In genomic region chr5:125532191-125532544, GRCm38 (mm10) we compare ENCODE assay signal across 8 mouse cellular contexts. TPM values are rescaled to one million over a fixed set of nuclear protein-coding genes. Genes with fewer than 3 reads are reported as not detected.
DNase-seq lines count a peak whose midpoint lies in the region; ATAC-seq and TF ChIP-seq lines count a peak whose summit lies in the region.

No protein-coding gene starts in this region.

- H3K4me3 ChIP-seq in kidney, adult 2 months (ENCODE audit: insufficient read depth, low read depth, low read length), result no peak overlapping the region
- peak overlapping the region; percentile 56 for H3K4me3 ChIP-seq in embryonic facial prominence, embryonic 13.5 days
- peak overlapping the region; percentile 45 for H3K4me3 ChIP-seq in intestine, embryonic 15.5 days (replicated peaks)
- H3K4me3 ChIP-seq in liver, embryonic 14.5 days (ENCODE audit: insufficient read depth in 1 of 2, low read depth in 2 of 2, low read length in 2 of 2), result no peak overlapping the region

- WGBS in kidney, adult 2 months, result 4% methylated on average over 30 of the region's 30 CpGs
- WGBS in embryonic facial prominence, embryonic 13.5 days, result under 1% methylated on average over 18 of the region's 30 CpGs
- under 1% methylated on average over 29 of the region's 30 CpGs for WGBS in intestine, embryonic 15.5 days
- under 1% methylated on average over 30 of the region's 30 CpGs for WGBS in liver, embryonic 14.5 days (ENCODE audit: insufficient replicate concordance)

- no peaks in the 10 kb centered on the region for H3K4me1 ChIP-seq in kidney, adult 2 months (ENCODE audit: control insufficient read depth, insufficient read depth, low read length)
- peaks cover 28% of the 10 kb centered on the region for H3K4me1 ChIP-seq in embryonic facial prominence, embryonic 13.5 days
- H3K4me1 ChIP-seq in intestine, embryonic 15.5 days (replicated peaks), result peaks cover 15% of the 10 kb centered on the region
- H3K4me1 ChIP-seq in liver, embryonic 14.5 days (replicated peaks; ENCODE audit: control insufficient read depth in 2 of 2, insufficient read depth in 2 of 2, low read length in 1 of 2), result no peaks in the 10 kb centered on the region

- no peaks in the 10 kb centered on the region for H3K27me3 ChIP-seq in kidney, adult 2 months (replicated peaks; ENCODE audit: control insufficient read depth, insufficient read depth, low read length)
- H3K27me3 ChIP-seq in embryonic facial prominence, embryonic 13.5 days, result peaks cover 93% of the 10 kb centered on the region
- peaks cover 71% of the 10 kb centered on the region for H3K27me3 ChIP-seq in intestine, embryonic 15.5 days (replicated peaks)
- peaks cover 52% of the 10 kb centered on the region for H3K27me3 ChIP-seq in liver, embryonic 14.5 days (ENCODE audit: control insufficient read depth, insufficient read depth, low read length)

- ATAC-seq in embryonic facial prominence, embryonic 13.5 days (ENCODE audit: insufficient number of reproducible peaks, insufficient read depth, low FRiP score, low TSS enrichment, low read depth), result no peak
- ATAC-seq in intestine, embryonic 15.5 days, result peak; percentile 75
- no peak for ATAC-seq in liver, embryonic 14.5 days (ENCODE audit: insufficient read depth)
- ATAC-seq in cerebellum, adult (ENCODE audit: insufficient number of reproducible peaks, low FRiP score, low TSS enrichment), result no peak

- H3K36me3 ChIP-seq in kidney, adult 2 months (ENCODE audit: control insufficient read depth, insufficient read depth, low read length), result no peaks in the 10 kb centered on the region
- H3K36me3 ChIP-seq in embryonic facial prominence, embryonic 13.5 days, result no peaks in the 10 kb centered on the region
- H3K36me3 ChIP-seq in intestine, embryonic 15.5 days, result no peaks in the 10 kb centered on the region
- H3K36me3 ChIP-seq in liver, embryonic 14.5 days (replicated peaks; ENCODE audit: control insufficient read depth, insufficient read depth, low read depth), result no peaks in the 10 kb centered on the region

- peak overlapping the region; percentile 49 for H3K9ac ChIP-seq in embryonic facial prominence, embryonic 13.5 days
- H3K9ac ChIP-seq in intestine, embryonic 15.5 days, result peak overlapping the region; percentile 23; the same call in 1 of the 2 replicates
- no peak overlapping the region for H3K9ac ChIP-seq in liver, embryonic 14.5 days (replicated peaks)

- no peak for TF ChIP-seq EP300 in liver, embryonic 14.5 days (IDR thresholded peaks at IDR 0.05; ENCODE audit: low read depth)

- no peak for TF ChIP-seq POLR2A in kidney, adult 2 months (IDR thresholded peaks at IDR 0.05; ENCODE audit: low read depth, low read length)

- H3K4me2 ChIP-seq in embryonic facial prominence, embryonic 13.5 days, result peak overlapping the region; percentile 91
- peak overlapping the region; percentile 85 for H3K4me2 ChIP-seq in intestine, embryonic 15.5 days (replicated peaks)
- peak overlapping the region; percentile 18; the same call in 1 of the 2 replicates for H3K4me2 ChIP-seq in liver, embryonic 14.5 days (ENCODE audit: low read depth)

- H3K27ac ChIP-seq in kidney, adult 2 months (ENCODE audit: insufficient read depth, low read depth, low read length), result no peak overlapping the region
- H3K27ac ChIP-seq in embryonic facial prominence, embryonic 13.5 days, result no peak overlapping the region
- no peak overlapping the region for H3K27ac ChIP-seq in intestine, embryonic 15.5 days
- H3K27ac ChIP-seq in liver, embryonic 14.5 days, result no peak overlapping the region

- peak; percentile 59 for DNase-seq in kidney, postnatal 10 days
- DNase-seq in kidney, adult 2 months, result no peak
- DNase-seq in liver, embryonic 14.5 days (ENCODE audit: low read depth in 3 of 3, low spot score in 3 of 3), result no peak
- peak; percentile 69 for DNase-seq in right cerebral cortex, postnatal 14 days
- DNase-seq in natural killer cell, adult 2 months (ENCODE audit: low spot score in 2 of 2), result no peak

- TF ChIP-seq CTCF in kidney, adult 2 months (conservative IDR thresholded peaks at IDR 0.05; ENCODE audit: insufficient read depth, insufficient read length, low read depth, low read length), result no peak
- no peak for TF ChIP-seq CTCF in liver, embryonic 14.5 days (IDR thresholded peaks at IDR 0.05; ENCODE audit: low read depth)

- H3K9me3 ChIP-seq in embryonic facial prominence, embryonic 13.5 days, result no peaks in the 10 kb centered on the region
- no peaks in the 10 kb centered on the region for H3K9me3 ChIP-seq in intestine, embryonic 15.5 days
- no peaks in the 10 kb centered on the region for H3K9me3 ChIP-seq in liver, embryonic 14.5 days (ENCODE audit: control insufficient read depth, low read length)

RNA-seq across cellular contexts. Expression of gene Tmem132b, which starts 0.6 kb away (rescaled TPM):
- 0.01 TPM in 1 of 2 replicates, not detected in the other for polyA plus RNA-seq in kidney, adult 2 months (2012; rRNA removed)
- 0.11 and 0.26 TPM in 2 replicates for polyA plus RNA-seq in embryonic facial prominence, embryonic 13.5 days (2015; fragmentation: Nextera tagmentation; extraction: Ambion mirVana)
- 0.25 and 0.28 TPM in 2 replicates for polyA plus RNA-seq in intestine, embryonic 15.5 days (2015; fragmentation: Nextera tagmentation; extraction: Ambion mirVana)
- polyA plus RNA-seq in liver, embryonic 14.5 days (2012; rRNA removed), result 0.01 TPM in 1 of 2 replicates, not detected in the other
- not detected in 2 replicates for polyA plus RNA-seq in liver, embryonic 14.5 days (2014; fragmentation: Nextera tagmentation; extraction: Ambion mirVana)

RNA-seq across cellular contexts. Expression of gene Aacs, which starts 56.6 kb away (rescaled TPM):
- polyA plus RNA-seq in kidney, adult 2 months (2012; rRNA removed), result 102 and 131 TPM in 2 replicates
- polyA plus RNA-seq in embryonic facial prominence, embryonic 13.5 days (2015; fragmentation: Nextera tagmentation; extraction: Ambion mirVana), result 36.8 and 38.1 TPM in 2 replicates
- 73.0 and 77.0 TPM in 2 replicates for polyA plus RNA-seq in intestine, embryonic 15.5 days (2015; fragmentation: Nextera tagmentation; extraction: Ambion mirVana)
- 11.0 and 11.6 TPM in 2 replicates for polyA plus RNA-seq in liver, embryonic 14.5 days (2012; rRNA removed)
- polyA plus RNA-seq in liver, embryonic 14.5 days (2014; fragmentation: Nextera tagmentation; extraction: Ambion mirVana), result 13.2 and 13.5 TPM in 2 replicates

Comparison
In these comparisons a context has a peak if more than half of its experiments do, and no peak if none do; other contexts are left out.
1. DNase-seq: peak in kidney, postnatal 10 days (single experiment) and right cerebral cortex, postnatal 14 days (single experiment); none in kidney, adult 2 months (single experiment), liver, embryonic 14.5 days (0 of 3) and natural killer cell, adult 2 months (0 of 2).
2. H3K4me3 ChIP-seq: peak in embryonic facial prominence, embryonic 13.5 days (single experiment) and intestine, embryonic 15.5 days (single experiment); none in kidney, adult 2 months (single experiment) and liver, embryonic 14.5 days (0 of 2).
3. H3K4me2 ChIP-seq: peak in every context shown above with its lines; median percentile 91 in embryonic facial prominence, embryonic 13.5 days; 85 in intestine, embryonic 15.5 days; 18 in liver, embryonic 14.5 days.